Mouse (Mus musculus) ES-E14 (cell line): Measurements from ENCODE around the gene Ybx1.

Source experiments
- ZC3H11A ChIP-seq: IDR thresholded peaks from 2 replicates; pipeline ENCODE4 v1.6.1; 2012; ENCODE audit warnings: low read depth, mild to moderate bottlenecking, inconsistent platforms, low read length, borderline replicate concordance
- ZNF384 ChIP-seq: IDR thresholded peaks from 2 replicates; pipeline ENCODE4 v1.6.1; 2012; ENCODE audit warnings: low read depth, low read length, inconsistent platforms

- no peak for TF ChIP-seq ZC3H11A
- no peak for TF ChIP-seq ZNF384
Measured at GRCm38 (mm10) chr4:119239181-119239682, 55.2 kb downstream of the Ybx1 start.
